Mouse (Mus musculus): ENCODE data around the gene Olfr1089. TPM values are rescaled to one million over a fixed set of nuclear protein-coding genes. Genes with fewer than 3 reads are reported as not detected.

The Olfr1089 gene
- polyA plus RNA-seq (2012; fragmentation: generic; extraction: Trizol), result not detected

GRCm38 (mm10) chr2:86733601-86734000, at the start of gene Olfr1089:
Gene Olfr1089 (minus strand): TSS chr2:86733701.

GRCm38 (mm10) chr2:86782179-86782578, 48.7 kb upstream of the Olfr1089 start, which contains the start of gene Olfr1093:
Gene Olfr1093 (plus strand): TSS chr2:86782479.

GRCm38 (mm10) chr2:86758893-86759292, 25.4 kb upstream of the Olfr1089 start, which contains the start of gene Olfr1090:
Gene Olfr1090 (minus strand): TSS chr2:86758993.

GRCm38 (mm10) chr2:86698295-86698694, 35.2 kb downstream of the Olfr1089 start, which contains the start of gene Olfr1087:
Gene Olfr1087 (minus strand): TSS chr2:86698395.

Other genes with a start within 250 kb of the Olfr1089 start
- gene Olfr228, start 246.3 kb downstream of the Olfr1089 start, polyA plus RNA-seq (2012; fragmentation: generic; extraction: Trizol), result not detected
- not detected for gene Olfr1076, start 225.2 kb downstream of the Olfr1089 start, polyA plus RNA-seq (2012; fragmentation: generic; extraction: Trizol)
- gene Olfr1079, start 191.2 kb downstream of the Olfr1089 start, polyA plus RNA-seq (2012; fragmentation: generic; extraction: Trizol), result not detected
- gene Olfr1080, start 175.5 kb downstream of the Olfr1089 start, polyA plus RNA-seq (2012; fragmentation: generic; extraction: Trizol), result not detected
- gene Olfr1082, start 134.7 kb downstream of the Olfr1089 start, polyA plus RNA-seq (2012; fragmentation: generic; extraction: Trizol), result not detected
- not detected for gene Olfr1084, start 94.0 kb downstream of the Olfr1089 start, polyA plus RNA-seq (2012; fragmentation: generic; extraction: Trizol)
- gene Olfr1085, start 71.7 kb downstream of the Olfr1089 start, polyA plus RNA-seq (2012; fragmentation: generic; extraction: Trizol), result not detected
- gene Olfr1086, start 53.6 kb downstream of the Olfr1089 start, polyA plus RNA-seq (2012; fragmentation: generic; extraction: Trizol), result not detected
- not detected for gene Olfr1087, start 35.3 kb downstream of the Olfr1089 start, polyA plus RNA-seq (2012; fragmentation: generic; extraction: Trizol)
- gene Olfr1090, start 25.3 kb upstream of the Olfr1089 start, polyA plus RNA-seq (2012; fragmentation: generic; extraction: Trizol), result not detected
- not detected for gene Olfr1093, start 48.8 kb upstream of the Olfr1089 start, polyA plus RNA-seq (2012; fragmentation: generic; extraction: Trizol)
- not detected for gene Olfr141, start 76.3 kb upstream of the Olfr1089 start, polyA plus RNA-seq (2012; fragmentation: generic; extraction: Trizol)
- not detected for gene Olfr1094, start 91.0 kb upstream of the Olfr1089 start, polyA plus RNA-seq (2012; fragmentation: generic; extraction: Trizol)
- gene Olfr1095, start 118.0 kb upstream of the Olfr1089 start, polyA plus RNA-seq (2012; fragmentation: generic; extraction: Trizol), result not detected
- gene Gm13723, start 141.1 kb upstream of the Olfr1089 start, polyA plus RNA-seq (2012; fragmentation: generic; extraction: Trizol), result not detected
- not detected for gene Olfr1097, start 158.5 kb upstream of the Olfr1089 start, polyA plus RNA-seq (2012; fragmentation: generic; extraction: Trizol)
- gene Olfr1098, start 190.8 kb upstream of the Olfr1089 start, polyA plus RNA-seq (2012; fragmentation: generic; extraction: Trizol), result not detected
- gene Olfr1099, start 227.0 kb upstream of the Olfr1089 start, polyA plus RNA-seq (2012; fragmentation: generic; extraction: Trizol), result not detected
- gene Olfr1100, start 246.3 kb upstream of the Olfr1089 start, polyA plus RNA-seq (2012; fragmentation: generic; extraction: Trizol), result not detected

Measured in C3H10T1/2 (cell line).